Mouse (Mus musculus) heart, adult 2 months (tissue): Measurements from ENCODE around the gene Phc3.

ENCODE experiments used
- CTCF ChIP-seq: fragments of 200-600 bp; IDR thresholded peaks from 2 replicates; pipeline ENCODE4 v1.8.1; 2022; ENCODE audit warnings: antibody characterized with exemption, mild to moderate bottlenecking, moderate library complexity
- EP300 ChIP-seq: fragments of 200-500 bp; IDR thresholded peaks from 2 replicates; pipeline ENCODE4 v1.6.1; 2011; ENCODE audit warnings: low read depth, low read length, control low read depth; ENCODE audit not compliant: insufficient read depth
- POLR2A ChIP-seq: fragments of 200-500 bp; IDR thresholded peaks from 2 replicates; pipeline ENCODE4 v1.6.1; 2011; ENCODE audit warnings: mild to moderate bottlenecking, low read depth, low read length, control low read depth; ENCODE audit not compliant: insufficient read depth

DNA sequence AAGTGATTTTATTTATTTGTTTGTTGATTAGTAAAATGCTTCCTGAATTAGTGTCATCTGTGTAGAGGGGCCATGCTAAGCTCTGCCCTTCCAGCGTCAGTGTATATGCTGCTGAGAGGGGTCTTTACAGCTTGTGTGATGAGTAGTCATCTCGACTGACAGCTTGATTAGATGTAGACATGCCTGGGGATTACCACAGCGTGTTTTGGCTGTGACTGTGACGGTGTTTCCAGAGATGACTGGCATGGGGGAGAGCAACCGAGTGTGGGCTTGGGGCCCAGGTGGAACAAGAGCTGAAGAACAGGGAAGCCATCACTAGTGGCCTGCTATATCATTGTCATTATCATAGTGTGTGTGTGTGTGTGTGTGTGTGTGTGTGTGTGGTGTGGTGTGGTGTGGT is 100.6 kb downstream of the Phc3 start:
- TF ChIP-seq CTCF (no peak), POLR2A (no peak), EP300 (no peak)
